Mouse (Mus musculus): ENCODE measurements around the gene Hsbp1. TPM values are rescaled to one million over a fixed set of nuclear protein-coding genes. Genes with fewer than 3 reads are reported as not detected.
"Not testable (repeated sequence)": the region's sequence is repeated elsewhere in the genome, so short reads cannot be mapped to it uniquely, and the experiment has no call there.

Hsbp1 gene
- polyA plus RNA-seq, 1 experiment: not detected

DNA sequence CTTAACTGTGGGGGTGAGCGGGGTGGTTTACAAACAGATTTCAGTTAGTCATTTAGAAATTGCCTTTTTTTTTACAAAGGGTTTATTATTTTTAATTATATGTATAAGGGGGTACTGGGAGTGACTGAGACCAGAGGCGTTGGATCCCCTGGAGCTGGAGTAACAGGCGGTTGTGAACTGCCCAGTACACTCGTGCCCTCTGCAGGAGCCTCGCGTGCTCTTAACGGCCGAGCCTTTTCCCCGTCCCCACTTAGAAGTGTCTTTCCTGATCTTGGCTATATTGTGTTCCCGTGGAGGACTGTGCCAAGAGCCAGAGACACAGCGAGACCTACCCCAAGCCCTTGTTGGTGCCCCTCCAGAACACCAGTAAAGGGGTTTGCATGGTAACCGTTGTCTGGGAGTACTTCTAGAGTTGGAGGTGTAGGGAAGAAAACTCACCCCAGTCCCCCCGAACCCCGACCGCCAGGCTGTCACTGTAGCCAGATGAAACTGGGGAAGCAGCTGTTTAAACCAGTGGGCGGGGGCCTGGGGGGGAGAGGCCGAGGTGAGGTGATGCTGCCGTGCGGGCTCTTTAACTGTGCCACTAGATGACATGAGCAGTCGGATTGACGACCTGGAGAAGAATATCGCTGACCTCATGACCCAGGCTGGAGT lies 868 bp downstream of the Hsbp1 start:
- TF ChIP-seq POLR2A (IDR thresholded peaks at IDR 0.05; ENCODE audit: insufficient read depth, low read depth, low read length) (no peak), CTCF (IDR thresholded peaks at IDR 0.05; ENCODE audit: insufficient read depth, low read depth, low read length) (no peak)
- WGBS: 48% methylated on average over 22 of the region's 22 CpGs
- H3K27ac ChIP-seq (ENCODE audit: insufficient read depth, low read depth, low read length): no peak overlapping the region
- peaks cover 8% of the 10 kb centered on the region for H3K4me1 ChIP-seq (ENCODE audit: control insufficient read depth, insufficient read depth, low read length)
- peak overlapping the region; percentile 79 for H3K4me3 ChIP-seq (ENCODE audit: insufficient read depth, low read depth, low read length)

DNA sequence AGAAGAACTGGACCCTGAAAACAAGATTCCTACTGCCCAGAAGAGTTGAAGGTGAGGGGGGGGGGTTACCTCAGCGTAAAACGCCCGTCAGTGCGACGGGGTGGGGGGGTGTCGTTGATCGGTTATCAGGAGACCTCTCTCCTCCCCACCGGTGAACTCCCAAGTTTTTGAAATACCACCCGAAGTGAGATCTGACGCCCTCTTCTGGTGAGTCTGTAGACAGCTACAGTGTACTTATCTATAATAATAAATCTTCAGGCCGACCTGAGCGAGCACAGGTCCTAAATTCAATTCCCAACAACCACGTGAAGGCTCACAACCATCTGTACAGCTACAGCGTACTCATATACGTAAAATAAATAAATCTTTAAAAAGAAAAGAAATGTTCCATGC lies 1.4 kb downstream of the Hsbp1 start:
- H3K4me1 ChIP-seq (ENCODE audit: control insufficient read depth, insufficient read depth, low read length): peaks cover 8% of the 10 kb centered on the region
- H3K27ac ChIP-seq (ENCODE audit: insufficient read depth, low read depth, low read length): no peak overlapping the region
- H3K4me3 ChIP-seq (ENCODE audit: insufficient read depth, low read depth, low read length): peak overlapping the region; percentile 79; the same call in 1 of the 2 replicates
- 89% methylated on average over 15 of the region's 15 CpGs for WGBS
- no peak for TF ChIP-seq POLR2A (IDR thresholded peaks at IDR 0.05; ENCODE audit: insufficient read depth, low read depth, low read length)
- TF ChIP-seq CTCF (IDR thresholded peaks at IDR 0.05; ENCODE audit: insufficient read depth, low read depth, low read length): no peak

DNA sequence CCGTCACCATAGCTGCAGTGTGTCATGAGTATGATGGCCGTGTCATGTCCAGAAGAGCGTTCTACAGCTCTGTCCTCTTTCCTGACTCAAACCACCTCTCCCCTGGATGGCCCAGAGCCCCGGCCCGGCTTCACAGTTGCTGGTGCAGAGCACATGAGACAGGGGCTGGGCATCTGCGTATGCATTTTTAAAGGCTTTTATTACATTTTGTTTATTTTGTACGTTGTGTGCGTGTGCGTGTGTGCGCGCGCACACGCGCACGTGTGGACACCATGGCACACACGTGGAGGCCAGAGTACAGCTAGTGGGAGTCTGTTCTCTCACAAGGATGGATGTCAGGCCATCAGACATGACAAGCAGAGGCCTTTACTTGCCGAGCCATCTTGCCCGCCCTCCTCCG lies 7.4 kb downstream of the Hsbp1 start:
- H3K4me3 ChIP-seq (ENCODE audit: insufficient read depth, low read depth, low read length): no peak overlapping the region
- TF ChIP-seq CTCF (IDR thresholded peaks at IDR 0.05; ENCODE audit: insufficient read depth, low read depth, low read length) (no peak), POLR2A (IDR thresholded peaks at IDR 0.05; ENCODE audit: insufficient read depth, low read depth, low read length) (no peak)
- no peak overlapping the region for H3K27ac ChIP-seq (ENCODE audit: insufficient read depth, low read depth, low read length)
- no peaks in the 10 kb centered on the region for H3K4me1 ChIP-seq (ENCODE audit: control insufficient read depth, insufficient read depth, low read length)
- whole genome bisulfite sequencing: 96% methylated on average over 19 of the region's 19 CpGs

DNA sequence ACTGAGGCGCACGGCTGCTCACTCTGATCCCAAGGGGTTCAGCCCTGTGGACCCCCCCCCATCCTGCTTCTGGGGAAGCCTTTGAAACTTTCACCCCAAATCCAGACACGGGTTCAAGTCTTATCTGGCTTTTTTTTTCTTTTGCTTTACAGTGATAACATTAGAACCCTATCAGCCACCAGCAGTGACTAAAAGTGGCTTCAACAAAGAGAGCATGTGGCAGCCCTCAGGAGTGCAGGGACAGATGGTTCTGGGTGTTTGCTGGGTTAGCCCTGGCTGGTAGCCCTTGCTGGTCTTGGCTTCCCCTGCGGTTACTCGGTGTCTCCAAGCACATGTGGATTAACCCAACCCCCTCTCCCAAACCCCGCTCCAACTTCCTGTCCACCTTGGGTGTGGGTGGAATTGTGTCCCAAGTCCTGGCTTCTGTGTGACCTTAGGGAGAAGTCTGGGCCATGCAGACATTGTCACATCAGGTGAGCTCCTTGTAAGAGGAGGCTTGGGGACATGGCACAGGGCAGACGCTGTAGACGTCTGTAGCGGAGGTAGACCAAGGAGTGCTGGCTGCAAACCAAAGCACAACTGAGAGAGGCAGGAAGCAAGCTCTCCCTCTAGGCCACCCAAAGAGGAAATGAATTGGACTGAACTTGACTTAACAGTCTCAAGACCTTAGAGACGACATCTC lies 8.8 kb downstream of the Hsbp1 start:
- no peak for TF ChIP-seq CTCF (IDR thresholded peaks at IDR 0.05; ENCODE audit: insufficient read depth, low read depth, low read length)
- 83% methylated on average over 10 of the region's 10 CpGs for WGBS
- Histone ChIP-seq H3K4me3 (ENCODE audit: insufficient read depth, low read depth, low read length) (no peak overlapping the region), H3K4me1 (ENCODE audit: control insufficient read depth, insufficient read depth, low read length) (no peaks in the 10 kb centered on the region), H3K27ac (ENCODE audit: insufficient read depth, low read depth, low read length) (no peak overlapping the region)

DNA sequence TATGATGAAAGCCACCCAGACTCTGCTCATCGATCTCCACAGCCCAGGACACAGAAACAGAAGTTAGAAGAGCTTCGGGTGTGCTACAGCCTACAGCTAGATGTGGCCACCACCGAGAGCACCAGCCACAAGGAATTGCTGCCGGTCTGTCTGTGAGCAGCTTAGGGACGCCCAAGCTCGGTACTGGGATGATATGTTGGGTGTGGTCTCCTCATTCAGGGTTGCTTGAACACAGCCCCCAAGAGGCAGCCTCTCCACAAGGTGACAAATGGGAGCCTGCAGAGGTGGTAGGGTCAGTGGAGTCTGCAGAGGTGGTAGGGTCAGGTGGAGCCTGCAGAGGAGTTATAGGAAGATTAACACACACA lies 9.4 kb downstream of the Hsbp1 start:
- 87% methylated on average over 6 of the region's 6 CpGs for WGBS
- TF ChIP-seq POLR2A (IDR thresholded peaks at IDR 0.05; ENCODE audit: insufficient read depth, low read depth, low read length) (no peak), CTCF (IDR thresholded peaks at IDR 0.05; ENCODE audit: insufficient read depth, low read depth, low read length) (no peak)
- no peaks in the 10 kb centered on the region for H3K4me1 ChIP-seq (ENCODE audit: control insufficient read depth, insufficient read depth, low read length)
- H3K27ac ChIP-seq (ENCODE audit: insufficient read depth, low read depth, low read length): no peak overlapping the region
- no peak overlapping the region for H3K4me3 ChIP-seq (ENCODE audit: insufficient read depth, low read depth, low read length)

DNA sequence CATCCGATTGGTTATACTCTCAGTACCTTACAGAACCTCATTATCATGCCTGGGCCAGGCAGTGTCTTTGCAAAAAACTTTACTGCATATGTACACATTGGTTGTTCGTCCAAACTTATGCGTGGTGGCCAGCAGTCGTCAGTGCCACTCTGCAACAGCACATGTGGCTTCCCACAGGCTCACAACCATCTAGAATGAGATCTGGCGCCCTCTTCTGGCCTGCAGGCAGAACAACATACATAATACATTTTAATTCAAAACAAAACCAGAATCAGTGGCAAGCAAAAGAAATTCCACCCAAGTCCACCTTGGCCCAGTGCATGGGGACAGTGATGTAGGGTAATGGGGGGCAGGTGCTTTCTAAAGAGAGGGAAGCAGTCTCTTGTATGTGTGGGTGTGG lies 12.3 kb downstream of the Hsbp1 start:
- WGBS: 60% methylated on average over 5 of the region's 5 CpGs
- H3K4me3 ChIP-seq (ENCODE audit: insufficient read depth, low read depth, low read length); H3K27ac ChIP-seq (ENCODE audit: insufficient read depth, low read depth, low read length); H3K4me1 ChIP-seq (ENCODE audit: control insufficient read depth, insufficient read depth, low read length): not testable (repeated sequence)

DNA sequence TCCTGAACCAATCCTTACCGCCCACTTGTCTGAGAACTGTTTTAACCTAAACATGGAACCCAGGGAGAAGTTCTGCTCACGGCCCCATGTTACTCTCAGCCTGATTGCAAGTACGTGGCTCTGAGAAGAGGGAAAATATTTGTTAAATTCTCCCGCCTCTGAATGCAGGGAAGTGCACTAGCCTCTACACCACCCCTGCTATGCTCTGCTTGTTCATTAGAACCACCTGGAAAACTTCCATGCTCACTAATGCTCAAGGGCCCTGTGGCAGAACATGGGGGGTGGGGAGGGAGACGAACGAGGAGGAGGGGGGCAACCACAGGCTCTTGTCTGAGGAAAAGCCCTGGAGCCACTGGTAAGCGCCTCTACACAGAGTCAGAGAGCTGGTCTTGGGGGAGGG lies 13.9 kb downstream of the Hsbp1 start:
- H3K4me1 ChIP-seq (ENCODE audit: control insufficient read depth, insufficient read depth, low read length): no peaks in the 10 kb centered on the region
- WGBS: 83% methylated on average over 7 of the region's 7 CpGs
- no peak overlapping the region for H3K4me3 ChIP-seq (ENCODE audit: insufficient read depth, low read depth, low read length)
- H3K27ac ChIP-seq (ENCODE audit: insufficient read depth, low read depth, low read length): no peak overlapping the region
- TF ChIP-seq POLR2A (IDR thresholded peaks at IDR 0.05; ENCODE audit: insufficient read depth, low read depth, low read length) (no peak), CTCF (IDR thresholded peaks at IDR 0.05; ENCODE audit: insufficient read depth, low read depth, low read length) (no peak)

DNA sequence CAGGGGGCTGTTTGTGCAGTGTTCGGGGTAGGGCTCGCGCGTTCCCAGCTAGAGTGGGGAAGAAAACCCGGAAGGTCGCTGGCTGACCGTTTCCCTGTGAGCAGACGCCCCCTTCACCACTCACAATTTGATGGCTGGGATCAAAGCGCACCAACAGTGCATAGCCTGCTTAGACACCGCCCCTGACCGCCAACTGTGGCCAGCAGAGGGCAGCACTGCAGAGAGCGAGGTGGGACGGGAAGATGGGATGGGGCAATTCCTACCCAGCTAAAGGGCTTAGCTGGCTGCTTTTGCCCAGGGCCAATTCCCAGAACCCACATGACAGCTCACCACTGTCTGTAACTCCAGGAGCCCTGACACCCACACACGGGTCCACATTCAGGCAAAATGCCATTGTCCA lies 14.5 kb downstream of the Hsbp1 start:
- 45% methylated on average over 14 of the region's 14 CpGs for WGBS
- TF ChIP-seq CTCF (IDR thresholded peaks at IDR 0.05; ENCODE audit: insufficient read depth, low read depth, low read length): peak; percentile 46; the same call in 1 of the 2 replicates
- TF ChIP-seq POLR2A (IDR thresholded peaks at IDR 0.05; ENCODE audit: insufficient read depth, low read depth, low read length): no peak
- no peak overlapping the region for H3K27ac ChIP-seq (ENCODE audit: insufficient read depth, low read depth, low read length)

DNA sequence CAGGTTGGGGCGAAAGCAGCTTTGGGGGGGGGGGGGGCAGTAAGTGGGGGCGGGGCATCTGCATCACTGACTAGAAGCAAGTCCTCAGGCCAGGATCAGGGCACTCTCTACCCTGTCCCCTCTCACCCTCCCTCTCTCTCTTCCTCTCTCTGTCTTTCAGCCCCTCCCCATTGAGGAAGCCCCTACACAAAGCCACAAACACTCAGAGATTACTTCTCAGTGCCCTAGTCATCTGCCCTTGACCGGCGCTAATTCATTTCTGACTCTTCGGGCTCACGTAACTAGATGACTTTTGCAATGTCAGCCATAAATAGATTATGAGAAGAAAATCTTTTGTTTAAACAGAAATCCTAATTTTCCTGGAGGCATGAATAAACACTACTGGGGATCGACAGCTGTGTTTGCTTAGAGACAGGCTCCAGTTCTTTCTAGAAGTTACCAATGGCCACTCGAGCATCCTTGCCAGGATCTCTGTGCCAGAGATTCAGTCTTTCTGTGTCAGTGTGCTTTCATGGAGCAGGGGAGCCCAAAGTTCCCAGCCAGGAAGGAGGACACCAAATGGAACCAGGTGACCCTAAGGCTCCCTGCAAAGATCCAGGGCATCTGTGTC lies 16.5 kb downstream of the Hsbp1 start:
- WGBS: 65% methylated on average over 8 of the region's 8 CpGs

More for the DNA sequence above, 14.5 kb downstream of the Hsbp1 start:
- H3K4me1 ChIP-seq (ENCODE audit: control insufficient read depth, insufficient read depth, low read length): no peaks in the 10 kb centered on the region
- H3K4me3 ChIP-seq (ENCODE audit: insufficient read depth, low read depth, low read length): no peak overlapping the region

DNA sequence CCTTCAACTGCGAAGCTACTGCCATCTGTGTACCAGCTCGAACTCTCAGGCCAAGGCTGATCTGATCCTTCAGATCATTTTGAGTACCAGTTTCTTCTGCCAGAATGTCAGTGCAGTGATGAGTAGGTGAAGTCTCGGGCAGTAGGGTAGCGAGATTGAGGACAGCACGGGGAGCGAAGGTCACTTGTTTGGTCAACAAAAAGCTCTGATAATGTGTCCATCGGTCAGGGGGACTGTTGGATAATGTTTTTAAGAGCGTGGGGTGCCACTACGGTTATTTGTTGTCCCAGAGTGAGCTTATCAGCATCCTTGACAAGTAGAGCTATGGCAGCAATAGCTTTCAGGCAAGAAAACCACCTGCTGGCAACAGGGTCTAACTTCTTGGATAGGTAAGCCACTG lies 30.4 kb downstream of the Hsbp1 start:
- H3K27ac ChIP-seq (ENCODE audit: insufficient read depth, low read depth, low read length); H3K4me1 ChIP-seq (ENCODE audit: control insufficient read depth, insufficient read depth, low read length); H3K4me3 ChIP-seq (ENCODE audit: insufficient read depth, low read depth, low read length): not testable (repeated sequence)
- 93% methylated on average over 9 of the region's 9 CpGs for WGBS

More for the DNA sequence above, 16.5 kb downstream of the Hsbp1 start:
- no peaks in the 10 kb centered on the region for H3K4me1 ChIP-seq (ENCODE audit: control insufficient read depth, insufficient read depth, low read length)
- no peak overlapping the region for H3K27ac ChIP-seq (ENCODE audit: insufficient read depth, low read depth, low read length)
- no peak for TF ChIP-seq CTCF (IDR thresholded peaks at IDR 0.05; ENCODE audit: insufficient read depth, low read depth, low read length)
- TF ChIP-seq POLR2A (IDR thresholded peaks at IDR 0.05; ENCODE audit: insufficient read depth, low read depth, low read length): no peak
- H3K4me3 ChIP-seq (ENCODE audit: insufficient read depth, low read depth, low read length): no peak overlapping the region
